Mouse (Mus musculus) spleen, adult 2 months (tissue): ENCODE measurements at regions not wholly inside any gene's neighbourhood (a gene's known extent, or its start where the extent isn't known, plus 50 kb on each side); places are given as distances from the start of the nearest gene placed in this dataset.
"Not testable (repeated sequence)": the region's sequence is repeated elsewhere in the genome, so short reads cannot be mapped to it uniquely, and the experiment has no call there.

Experiments
- CTCF ChIP-seq: fragments of 200-500 bp; IDR thresholded peaks from 2 replicates; pipeline ENCODE4 v1.5.1; 2011; ENCODE audit warnings: mild to moderate bottlenecking, inconsistent platforms; ENCODE audit not compliant: insufficient read depth, insufficient read length, insufficient replicate concordance; ENCODE audit errors: extremely low read depth
- POLR2A ChIP-seq: fragments of 200-500 bp; IDR thresholded peaks from 2 replicates; pipeline ENCODE4 v1.6.1; 2011; ENCODE audit warnings: low read depth, low read length, inconsistent platforms

- TF ChIP-seq CTCF, POLR2A: not testable (repeated sequence)
Measured at GRCm38 (mm10) chr9:115438234-115438633, 128.0 kb upstream of the Stt3b start.
